Comparison of ENCODE assay signal across 12 mouse cellular contexts in the genomic region with DNA sequence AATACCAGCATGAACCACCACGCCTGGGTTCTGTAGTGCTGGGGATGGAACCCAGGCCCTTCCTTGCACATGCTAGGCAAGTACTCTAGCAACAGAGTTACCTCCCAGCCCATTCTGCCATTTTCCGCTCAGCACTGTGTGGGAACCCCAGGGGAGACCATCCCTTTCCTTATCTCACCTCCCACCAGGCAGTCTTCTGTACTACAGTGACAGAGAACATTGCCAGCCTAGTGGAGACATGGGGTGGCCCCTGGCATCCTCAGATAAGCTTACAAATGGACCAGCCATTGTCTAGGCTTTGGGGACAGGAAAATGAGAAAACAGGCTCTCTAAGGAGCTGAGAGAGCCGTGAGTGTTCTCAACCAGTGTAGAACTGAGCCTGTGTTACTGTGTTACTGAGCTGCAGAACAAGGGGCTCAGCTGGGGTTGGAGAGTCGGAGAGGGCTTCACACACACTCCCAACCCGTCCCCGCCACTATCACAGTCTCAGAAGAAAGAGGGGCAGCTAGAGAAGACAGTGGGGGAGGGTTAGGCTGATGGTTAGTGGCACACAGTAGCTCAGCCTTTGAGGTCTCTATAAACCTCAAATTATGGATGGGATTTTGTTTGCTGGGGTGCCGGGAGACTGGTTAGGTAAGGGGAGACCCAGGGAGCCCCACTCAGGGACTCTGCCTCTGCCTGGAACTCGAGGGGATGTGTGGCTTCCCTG.
A peak's percentile ranks its signal among the peaks of the same experiment; 100 is the strongest.
DNase-seq lines count a peak whose midpoint lies in the region; ATAC-seq and TF ChIP-seq lines count a peak whose summit lies in the region.
"Had no signal": no experiment of that assay in that cellular context is flagged by ENCODE, and none has a peak within 500 bp of the region (broad histone marks: within the 10 kb centered on the region; RNA-seq: fewer than 3 reads in every experiment).

No protein-coding gene starts in this region.

- H3K27me3 ChIP-seq in heart, embryonic 15.5 days, result no peaks in the 10 kb centered on the region
- no peaks in the 10 kb centered on the region for H3K27me3 ChIP-seq in spleen, adult 2 months (ENCODE audit: control insufficient read depth, insufficient read depth, low read length)

- TF ChIP-seq POLR2A in spleen, adult 2 months (IDR thresholded peaks at IDR 0.05; ENCODE audit: low read depth, low read length), result no peak

- H3K36me3 ChIP-seq in heart, embryonic 15.5 days, result 0 out of 2 replicates have a peak, but pooled peaks cover 4% of the 10 kb centered on the region
- no peaks in the 10 kb centered on the region for H3K36me3 ChIP-seq in spleen, adult 2 months (ENCODE audit: control insufficient read depth, insufficient read depth, low read length)
- H3K36me3 ChIP-seq: limb, embryonic 12.5 days had no signal

- ATAC-seq in heart, embryonic 15.5 days (replicated peaks; ENCODE audit: insufficient number of reproducible peaks, insufficient read depth, low FRiP score, low read depth), result no peak
- ATAC-seq in erythroid progenitor cell, adult 5-6 weeks (replicated peaks; ENCODE audit: low FRiP score, poor library complexity, severe bottlenecking), result peak; percentile 87
- ATAC-seq in megakaryocyte-erythroid progenitor cell, adult 5-6 weeks (replicated peaks; ENCODE audit: low FRiP score, low TSS enrichment, poor library complexity, severe bottlenecking), result peak; percentile 96
- no peak for ATAC-seq in frontal cortex, adult (ENCODE audit: low TSS enrichment)

- H3K9ac ChIP-seq in heart, embryonic 15.5 days, result no peak overlapping the region
- H3K9ac ChIP-seq: limb, embryonic 12.5 days had no signal

- TF ChIP-seq CTCF in spleen, adult 2 months (IDR thresholded peaks at IDR 0.05; ENCODE audit: extremely low read depth, insufficient read depth, insufficient read length, insufficient replicate concordance), result no peak

- H3K4me3 ChIP-seq in heart, embryonic 15.5 days, result no peak overlapping the region
- no peak overlapping the region for H3K4me3 ChIP-seq in spleen, adult 2 months (ENCODE audit: extremely low read depth, insufficient read depth, insufficient read length)
- H3K4me3 ChIP-seq: limb, embryonic 12.5 days; myocyte had no signal

- no peak for DNase-seq in heart, postnatal 4 days
- DNase-seq in spleen, adult 2 months (ENCODE audit: low read depth in 1 of 2, low spot score in 2 of 2), result no peak
- DNase-seq in spleen, adult 12 weeks (ENCODE audit: low spot score), result no peak
- DNase-seq in layer of hippocampus, adult 9-10 months (ENCODE audit: low spot score), result no peak
- DNase-seq: adrenal gland, postnatal 10 days; kidney, adult 8-10 months had no signal

- no peaks in the 10 kb centered on the region for H3K9me3 ChIP-seq in heart, embryonic 15.5 days (replicated peaks)
- H3K9me3 ChIP-seq: limb, embryonic 12.5 days had no signal

- H3K4me1 ChIP-seq in heart, embryonic 15.5 days (replicated peaks), result peaks cover 57% of the 10 kb centered on the region
- H3K4me1 ChIP-seq in spleen, adult 2 months (ENCODE audit: control insufficient read depth, insufficient read depth, insufficient read length), result peaks cover 8% of the 10 kb centered on the region; the same call in 1 of the 2 replicates

- H3K4me2 ChIP-seq in heart, embryonic 15.5 days, result no peak overlapping the region
- H3K4me2 ChIP-seq: limb, embryonic 12.5 days had no signal

- peak overlapping the region; percentile 35 for H3K27ac ChIP-seq in heart, embryonic 15.5 days
- peak overlapping the region; percentile 31; the same call in 1 of the 2 replicates for H3K27ac ChIP-seq in spleen, adult 2 months (ENCODE audit: insufficient read depth, low read length)
- H3K27ac ChIP-seq: limb, embryonic 12.5 days had no signal

- 71% methylated on average over 8 of the region's 8 CpGs for WGBS in heart, embryonic 15.5 days
- WGBS in spleen, adult 2 months, result 80% methylated on average over 8 of the region's 8 CpGs

Comparison
In these comparisons a context has a peak if more than half of its experiments do, and no peak if none do; other contexts are left out.
1. ATAC-seq: peak in erythroid progenitor cell, adult 5-6 weeks (single experiment) and megakaryocyte-erythroid progenitor cell, adult 5-6 weeks (single experiment); none in heart, embryonic 15.5 days (single experiment) and frontal cortex, adult (single experiment).